ENCODE assay signal across 9 mouse cellular contexts in the genomic region with DNA sequence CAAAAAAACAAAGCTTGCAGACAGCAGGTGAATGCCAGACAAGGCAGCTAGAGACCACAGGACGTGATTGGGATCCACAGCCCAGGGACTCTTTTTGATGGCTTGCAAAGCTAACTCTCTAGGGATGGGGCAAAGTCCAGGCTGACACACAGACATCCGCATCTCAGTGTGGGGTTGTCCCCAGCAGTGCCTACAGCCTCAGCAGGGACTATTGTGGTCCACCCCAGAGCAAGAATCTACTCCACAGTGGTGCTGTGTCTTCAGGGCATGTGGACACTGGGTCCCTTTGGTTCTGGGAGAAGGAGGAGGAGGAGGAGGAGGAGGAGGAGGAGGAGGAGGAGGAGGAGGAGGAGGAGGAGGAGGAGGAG. TPM values are rescaled to one million over a fixed set of nuclear protein-coding genes. Genes with fewer than 3 reads are reported as not detected.
A peak's percentile ranks its signal among the peaks of the same experiment; 100 is the strongest.
DNase-seq lines count a peak whose midpoint lies in the region; ATAC-seq and TF ChIP-seq lines count a peak whose summit lies in the region.
"Had no signal": no experiment of that assay in that cellular context is flagged by ENCODE, and none has a peak within 500 bp of the region (broad histone marks: within the 10 kb centered on the region; RNA-seq: fewer than 3 reads in every experiment).

No protein-coding gene starts in this region.

- H3K4me1 ChIP-seq in heart, embryonic 11.5 days (ENCODE audit: control insufficient read depth, insufficient read depth, low read length) = peaks cover 8% of the 10 kb centered on the region
- H3K4me1 ChIP-seq in neural tube, embryonic 11.5 days (ENCODE audit: control insufficient read depth, insufficient read depth, low read length) = peaks cover 3% of the 10 kb centered on the region; the same call in 1 of the 2 replicates
- H3K4me1 ChIP-seq in limb, embryonic 14.5 days (ENCODE audit: control insufficient read depth, insufficient read depth, low read length) = peaks cover 9% of the 10 kb centered on the region
- no peaks in the 10 kb centered on the region for H3K4me1 ChIP-seq in stomach, postnatal 0 days (replicated peaks; ENCODE audit: control insufficient read depth, insufficient read depth)

- no peak for TF ChIP-seq EP300 in stomach, postnatal 0 days (optimal IDR thresholded peaks at IDR 0.05)

- no peak for TF ChIP-seq CTCF in stomach, postnatal 0 days (IDR thresholded peaks at IDR 0.05; ENCODE audit: low read depth)

- H3K27me3 ChIP-seq in heart, embryonic 11.5 days (ENCODE audit: control insufficient read depth, insufficient read depth, low read length) = no peaks in the 10 kb centered on the region
- no peaks in the 10 kb centered on the region for H3K27me3 ChIP-seq in neural tube, embryonic 11.5 days (ENCODE audit: control insufficient read depth, insufficient read depth, low read length)
- no peaks in the 10 kb centered on the region for H3K27me3 ChIP-seq in limb, embryonic 14.5 days (ENCODE audit: control insufficient read depth, insufficient read depth, low read length)
- H3K27me3 ChIP-seq in stomach, postnatal 0 days (ENCODE audit: control insufficient read depth, insufficient read depth, low read length) = no peaks in the 10 kb centered on the region

- H3K9me3 ChIP-seq in heart, embryonic 11.5 days (replicated peaks; ENCODE audit: control insufficient read depth, low read length) = no peaks in the 10 kb centered on the region
- no peaks in the 10 kb centered on the region for H3K9me3 ChIP-seq in neural tube, embryonic 11.5 days (ENCODE audit: control insufficient read depth, low read length)
- no peaks in the 10 kb centered on the region for H3K9me3 ChIP-seq in limb, embryonic 14.5 days (ENCODE audit: control insufficient read depth, low read length)
- H3K9me3 ChIP-seq in stomach, postnatal 0 days (ENCODE audit: control insufficient read depth, low read length) = no peaks in the 10 kb centered on the region

- 0 out of 2 replicates have a peak, but pooled peaks have one; percentile 45 for ATAC-seq in heart, embryonic 11.5 days (replicated peaks; ENCODE audit: insufficient number of reproducible peaks, low FRiP score, low TSS enrichment)
- ATAC-seq in neural tube, embryonic 11.5 days (ENCODE audit: insufficient read depth, low FRiP score, low TSS enrichment) = 0 out of 2 replicates have a peak, but pooled peaks have one; percentile 13
- peak; percentile 60 for ATAC-seq in limb, embryonic 14.5 days (ENCODE audit: low FRiP score, low read depth)
- ATAC-seq in stomach, postnatal 0 days (ENCODE audit: low FRiP score, low TSS enrichment) = peak; percentile 49
- no peak for ATAC-seq in cerebellum, adult (ENCODE audit: insufficient number of reproducible peaks, low FRiP score, low TSS enrichment)

- no peak for TF ChIP-seq POLR2A in limb, embryonic 14.5 days (IDR thresholded peaks at IDR 0.05; ENCODE audit: borderline replicate concordance, extremely low read depth, insufficient read depth, insufficient read length)

- intact Hi-C loops in heart, postnatal 25 days (cut with DNase I) = no loop called here

- H3K4me3 ChIP-seq in heart, embryonic 11.5 days (ENCODE audit: low read depth, low read length) = no peak overlapping the region
- no peak overlapping the region for H3K4me3 ChIP-seq in neural tube, embryonic 11.5 days (ENCODE audit: low read depth, low read length)
- H3K4me3 ChIP-seq in limb, embryonic 14.5 days (replicated peaks; ENCODE audit: low read length) = peak overlapping the region; percentile 12; the same call in 1 of the 2 replicates
- no peak overlapping the region for H3K4me3 ChIP-seq in stomach, postnatal 0 days (ENCODE audit: low read depth, low read length)

- no peak for DNase-seq in heart, postnatal 25 days (ENCODE audit: low spot score)
- DNase-seq in neural tube, embryonic 11.5 days (ENCODE audit: low spot score) = no peak
- DNase-seq in neural tube, embryonic 10.5 days (ENCODE audit: extremely low spot score, low spot score) = no peak
- DNase-seq in limb, embryonic 14.5 days (ENCODE audit: low spot score) = no peak
- DNase-seq in stomach, postnatal 0 days (ENCODE audit: low spot score) = no peak
- DNase-seq in adrenal gland, postnatal 4 days (ENCODE audit: low spot score in 2 of 2) = no peak

- H3K27ac ChIP-seq in heart, embryonic 11.5 days (ENCODE audit: low read depth, low read length) = no peak overlapping the region
- no peak overlapping the region for H3K27ac ChIP-seq in neural tube, embryonic 11.5 days (ENCODE audit: low read depth, low read length)
- no peak overlapping the region for H3K27ac ChIP-seq in limb, embryonic 14.5 days (replicated peaks; ENCODE audit: low read depth, low read length)
- H3K27ac ChIP-seq in stomach, postnatal 0 days (replicated peaks) = no peak overlapping the region
- H3K27ac ChIP-seq: macrophage had no signal

- H3K4me2 ChIP-seq in heart, embryonic 11.5 days = peak overlapping the region; percentile 58; the same call in 1 of the 2 replicates
- no peak overlapping the region; the same call in 1 of the 2 replicates for H3K4me2 ChIP-seq in neural tube, embryonic 11.5 days (ENCODE audit: low read depth)
- 0 out of 2 replicates have a peak overlapping the region, but pooled peaks have one; percentile 36 for H3K4me2 ChIP-seq in limb, embryonic 14.5 days (replicated peaks; ENCODE audit: low read depth, low read length, severe bottlenecking)
- no peak overlapping the region; the same call in 1 of the 2 replicates for H3K4me2 ChIP-seq in stomach, postnatal 0 days (replicated peaks; ENCODE audit: low read depth)

- H3K9ac ChIP-seq in heart, embryonic 11.5 days (ENCODE audit: low read depth, low read length) = no peak overlapping the region
- H3K9ac ChIP-seq in neural tube, embryonic 11.5 days (ENCODE audit: low read length) = no peak overlapping the region
- H3K9ac ChIP-seq in limb, embryonic 14.5 days (ENCODE audit: low read depth, low read length, severe bottlenecking) = no peak overlapping the region
- no peak overlapping the region for H3K9ac ChIP-seq in stomach, postnatal 0 days (ENCODE audit: low read length)

- H3K36me3 ChIP-seq in heart, embryonic 11.5 days (ENCODE audit: control insufficient read depth, insufficient read depth, low read length) = no peaks in the 10 kb centered on the region
- no peaks in the 10 kb centered on the region for H3K36me3 ChIP-seq in neural tube, embryonic 11.5 days (ENCODE audit: control insufficient read depth, insufficient read depth, low read length)
- H3K36me3 ChIP-seq in limb, embryonic 14.5 days (ENCODE audit: control insufficient read depth, insufficient read depth, low read length) = no peaks in the 10 kb centered on the region
- no peaks in the 10 kb centered on the region for H3K36me3 ChIP-seq in stomach, postnatal 0 days (ENCODE audit: control insufficient read depth, insufficient read depth, low read length)

- 40% methylated on average over 2 of the region's 2 CpGs for WGBS in heart, embryonic 11.5 days (ENCODE audit: insufficient replicate concordance)
- WGBS in neural tube, embryonic 11.5 days = 30% methylated on average over 2 of the region's 2 CpGs
- 12% methylated on average over 2 of the region's 2 CpGs for WGBS in limb, embryonic 14.5 days
- WGBS in stomach, postnatal 0 days = 15% methylated on average over 2 of the region's 2 CpGs

RNA-seq across cellular contexts. Expression of a gene that starts 45.5 kb away (rescaled TPM):
- 25.6 and 31.0 TPM in 2 replicates for polyA plus RNA-seq in heart, embryonic 11.5 days (2014; fragmentation: Nextera tagmentation; extraction: Ambion mirVana)
- total RNA-seq in heart, postnatal 25 days (2021) = 10 to 100 TPM; 30.3 to 33.7 TPM
- polyA plus RNA-seq in neural tube, embryonic 11.5 days (2014; fragmentation: Nextera tagmentation; extraction: Ambion mirVana) = 48.2 and 49.1 TPM in 2 replicates
- 168 and 178 TPM in 2 replicates for polyA plus RNA-seq in limb, embryonic 14.5 days (2012; rRNA removed)
- 53.8 and 62.5 TPM in 2 replicates for polyA plus RNA-seq in limb, embryonic 14.5 days (2014; fragmentation: Nextera tagmentation; extraction: Ambion mirVana)
- 21.3 and 21.7 TPM in 2 replicates for polyA plus RNA-seq in stomach, postnatal 0 days (2015; fragmentation: Nextera tagmentation; extraction: Ambion mirVana)
- 10 to 100 TPM; 96.7 to 97.2 TPM for total RNA-seq in adrenal gland, postnatal 4 days (2021)

Comparison
In these comparisons a context has a peak if more than half of its experiments do, and no peak if none do; other contexts are left out.
1. H3K4me2 ChIP-seq: peak in heart, embryonic 11.5 days (single experiment) and limb, embryonic 14.5 days (single experiment); none in neural tube, embryonic 11.5 days (single experiment) and stomach, postnatal 0 days (single experiment).